Mouse (Mus musculus): ENCODE data around the gene Haspin.

Haspin gene

GRCm38 (mm10) chr11:73137591-73138501, at the start of gene Haspin:
Haspin (minus strand) TSS chr11:73138294.
- peak; percentile 94 for DNase-seq (ENCODE audit: low spot score)

GRCm38 (mm10) chr11:73187231-73187630, 49.1 kb upstream of the Haspin start:
- DNase-seq (ENCODE audit: low spot score): no peak

GRCm38 (mm10) chr11:73185872-73186615, 48.0 kb upstream of the Haspin start:
- no peak for DNase-seq (ENCODE audit: low spot score)

- DNase-seq (ENCODE audit: low spot score): no peak
These were observed 39.8 kb upstream of the Haspin start for GRCm38 (mm10) chr11:73177895-73178294.

- DNase-seq (ENCODE audit: low spot score): peak; percentile 77
These were observed 39.4 kb upstream of the Haspin start for GRCm38 (mm10) chr11:73177509-73177875.

- DNase-seq (ENCODE audit: low spot score): peak; percentile 98
These were observed 38.8 kb upstream of the Haspin start, which contains the start of the genes Emc6 and Tax1bp3 for GRCm38 (mm10) chr11:73176608-73177508. Emc6 (minus strand) TSS chr11:73177037. Tax1bp3 (plus strand) TSS chr11:73177083.

- peak; percentile 22 for DNase-seq (ENCODE audit: low spot score)
These were observed 38.1 kb upstream of the Haspin start for GRCm38 (mm10) chr11:73176186-73176585.

- no peak for DNase-seq (ENCODE audit: low spot score)
These were observed 37.5 kb upstream of the Haspin start for GRCm38 (mm10) chr11:73175612-73176011.

- no peak for DNase-seq (ENCODE audit: low spot score)
These were observed 34.1 kb upstream of the Haspin start for GRCm38 (mm10) chr11:73172186-73172585.

GRCm38 (mm10) chr11:73169231-73169630, 31.1 kb upstream of the Haspin start:
- peak; percentile 79 for DNase-seq (ENCODE audit: low spot score)

GRCm38 (mm10) chr11:73168576-73168975, 30.5 kb upstream of the Haspin start:
- no peak for DNase-seq (ENCODE audit: low spot score)

GRCm38 (mm10) chr11:73168071-73168470, 30.0 kb upstream of the Haspin start:
- DNase-seq (ENCODE audit: low spot score): no peak

- DNase-seq (ENCODE audit: low spot score): no peak
These were observed 24.2 kb upstream of the Haspin start for GRCm38 (mm10) chr11:73162284-73162683.

GRCm38 (mm10) chr11:73161616-73162015, 23.5 kb upstream of the Haspin start:
- no peak for DNase-seq (ENCODE audit: low spot score)

GRCm38 (mm10) chr11:73160811-73161200, 22.7 kb upstream of the Haspin start:
- peak; percentile 29 for DNase-seq (ENCODE audit: low spot score)

- DNase-seq (ENCODE audit: low spot score): peak; percentile 60
These were observed 22.1 kb upstream of the Haspin start, which contains the start of gene P2rx5 for GRCm38 (mm10) chr11:73159957-73160810. P2rx5 (plus strand) TSS chr11:73160421.

GRCm38 (mm10) chr11:73155071-73155470, 17.0 kb upstream of the Haspin start:
- DNase-seq (ENCODE audit: low spot score): no peak

- no peak for DNase-seq (ENCODE audit: low spot score)
These were observed 10.1 kb upstream of the Haspin start for GRCm38 (mm10) chr11:73148209-73148608.

- DNase-seq (ENCODE audit: low spot score): no peak
These were observed 8.9 kb upstream of the Haspin start for GRCm38 (mm10) chr11:73146975-73147365.

GRCm38 (mm10) chr11:73146026-73146974, 8.2 kb upstream of the Haspin start:
- DNase-seq (ENCODE audit: low spot score): no peak

Data from retina, embryonic 14.5 days (tissue).